Mouse (Mus musculus) ES-E14 (cell line): ENCODE results near the gene Zfand3.

Experiments used
- CHD2 ChIP-seq: IDR thresholded peaks from 2 replicates; pipeline ENCODE4 v1.6.1; 2014; ENCODE audit warnings: mild to moderate bottlenecking, low read depth, low read length, inconsistent platforms
- HCFC1 ChIP-seq: IDR thresholded peaks from 2 replicates; pipeline ENCODE4 v1.6.1; 2012; ENCODE audit warnings: low read length, inconsistent platforms, borderline replicate concordance; ENCODE audit not compliant: insufficient read depth
- MAFK ChIP-seq: IDR thresholded peaks from 2 replicates; pipeline ENCODE4 v1.6.1; 2014; ENCODE audit warnings: mild to moderate bottlenecking, low read depth, low read length, inconsistent platforms; ENCODE audit not compliant: insufficient read depth
- ZC3H11A ChIP-seq: IDR thresholded peaks from 2 replicates; pipeline ENCODE4 v1.6.1; 2012; ENCODE audit warnings: low read depth, mild to moderate bottlenecking, inconsistent platforms, low read length, borderline replicate concordance

DNA sequence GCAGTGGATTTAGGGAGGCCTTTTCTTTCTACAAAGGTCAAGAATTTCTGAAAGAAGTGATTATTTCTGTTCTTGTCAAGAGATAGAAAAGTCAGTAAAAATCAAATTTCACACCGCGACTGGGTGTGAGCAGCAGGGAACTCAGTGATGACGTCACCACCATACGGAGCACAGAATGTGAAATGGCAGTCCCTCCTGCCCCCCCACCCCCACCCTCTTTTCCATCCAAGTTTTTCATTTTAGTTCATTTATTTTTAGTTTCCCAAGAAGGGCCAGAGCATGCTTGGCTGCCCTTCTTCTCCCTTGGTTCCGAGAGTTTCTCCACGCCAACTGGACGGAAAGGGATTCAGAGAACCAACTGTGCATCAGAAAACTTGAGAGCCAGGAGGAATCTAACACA is 6.8 kb upstream of the Zfand3 start:
- no peak for TF ChIP-seq HCFC1
- TF ChIP-seq MAFK, result no peak
- no peak for TF ChIP-seq CHD2
- TF ChIP-seq ZC3H11A, result no peak
